Mouse (Mus musculus) bone marrow macrophage, adult 2 months (primary cell): ENCODE results near the gene Elf3.

Experiments
- CTCF ChIP-seq: IDR thresholded peaks from 2 replicates; pipeline ENCODE4 v1.5.1; 2012; ENCODE audit warnings: low read depth, mild to moderate bottlenecking, low read length, moderate library complexity
- POLR2A ChIP-seq: IDR thresholded peaks from 2 replicates; pipeline ENCODE4 v1.6.1; 2012; ENCODE audit warnings: mild to moderate bottlenecking, low read depth, low read length, borderline replicate concordance

DNA sequence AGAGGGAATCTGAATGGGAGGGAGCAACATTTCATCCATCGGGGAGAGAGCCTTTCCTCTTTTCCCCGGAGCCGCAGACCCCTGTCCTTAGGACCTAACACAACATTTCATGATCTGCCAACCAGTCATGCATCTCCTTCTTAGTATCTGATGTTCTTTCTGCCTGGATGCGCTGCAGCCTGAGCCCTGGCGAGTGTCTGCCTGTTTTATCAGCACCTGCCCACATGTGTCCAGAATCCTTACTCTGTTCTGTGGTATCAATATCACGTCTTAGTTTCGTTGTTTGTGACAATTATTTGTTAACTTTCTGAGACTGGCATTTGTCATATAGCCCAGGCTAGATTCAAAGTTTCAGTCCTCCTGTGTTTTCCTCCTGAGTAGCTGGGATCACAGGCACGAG is 14.4 kb downstream of the Elf3 start:
- no peak for TF ChIP-seq CTCF
- no peak for TF ChIP-seq POLR2A
